Mouse (Mus musculus) lung, postnatal 0 days (tissue): ENCODE measurements around the gene Gm20388. TPM values are rescaled to one million over a fixed set of nuclear protein-coding genes. Genes with fewer than 3 reads are reported as not detected.

Experiments used
- ATAC-seq: fragments of 200-750 bp; cut with Nextera tagmentation; 2 replicates; pipeline ENCODE4 v1.8.0; 2017; ENCODE audit warnings: moderate library complexity
- DNase-seq: peaks from one replicate; pipeline ENCODE4 v3.0.0-alpha.2; 2016; ENCODE audit warnings: low spot score
- H3K27ac ChIP-seq: fragments of 300-500 bp; sonication (generic); 2 replicates; pipeline ENCODE4 v1.5.1; 2014; ENCODE audit warnings: antibody characterized with exemption, mild to moderate bottlenecking, low read length, mixed read lengths
- H3K27me3 ChIP-seq: fragments of 300-500 bp; sonication (generic); replicated peaks from 2 replicates; pipeline ENCODE4 v1.6.1; 2014; ENCODE audit warnings: low read length, mixed read lengths; ENCODE audit not compliant: insufficient read depth
- H3K36me3 ChIP-seq: fragments of 300-500 bp; sonication (generic); 2 replicates; pipeline ENCODE4 v1.6.1; 2014; ENCODE audit warnings: low read length, mixed read lengths; ENCODE audit not compliant: insufficient read depth
- H3K4me1 ChIP-seq: fragments of 300-500 bp; sonication (generic); 2 replicates; pipeline ENCODE4 v1.6.1; 2014; ENCODE audit warnings: antibody characterized with exemption, low read depth, low read length, mixed read lengths; ENCODE audit not compliant: insufficient read depth
- H3K4me2 ChIP-seq: fragments of 300-500 bp; sonication (generic); replicated peaks from 2 replicates; pipeline ENCODE4 v1.6.1; 2014; ENCODE audit warnings: low read depth, mild to moderate bottlenecking, low read length, moderate library complexity, mixed read lengths
- H3K4me3 ChIP-seq: fragments of 300-500 bp; sonication (generic); 2 replicates; pipeline ENCODE4 v1.5.1; 2014; ENCODE audit warnings: low read depth, low read length
- H3K9ac ChIP-seq: fragments of 300-500 bp; sonication (generic); replicated peaks from 2 replicates; pipeline ENCODE4 v1.6.1; 2014; ENCODE audit warnings: low read depth, mild to moderate bottlenecking
- H3K9me3 ChIP-seq: fragments of 300-500 bp; sonication (generic); 2 replicates; pipeline ENCODE4 v1.6.1; 2016; ENCODE audit warnings: low read length, mixed read lengths
- CTCF ChIP-seq: IDR thresholded peaks from 2 replicates; pipeline ENCODE4 v1.5.1; 2016; ENCODE audit warnings: antibody characterized with exemption, mild to moderate bottlenecking
- EP300 ChIP-seq: IDR thresholded peaks from 2 replicates; pipeline ENCODE4 v1.6.1; 2016; ENCODE audit warnings: antibody characterized with exemption, mild to moderate bottlenecking, control low read depth
- WGBS: fragments of 180-500 bp; shearing (Covaris S2); extraction: QIAGEN DNeasy Blood & Tissue Kit; methylation state at CpG from one replicate; pipeline ENCODE4 v1.1.7; 2014; 5-methylcytosine and 5-hydroxymethylcytosine counted together
- polyA plus RNA-seq: library from polyadenylated mRNA; unstranded; fragments of >200 nt; fragmentation: Nextera tagmentation; extraction: Ambion mirVana; gene quantifications from 2 replicates; pipeline ENCODE4 v1.2.1, GENCODE M21; 2015

Gm20388 gene
- polyA plus RNA-seq, 1 experiment from 2014 or later = not detected

DNA sequence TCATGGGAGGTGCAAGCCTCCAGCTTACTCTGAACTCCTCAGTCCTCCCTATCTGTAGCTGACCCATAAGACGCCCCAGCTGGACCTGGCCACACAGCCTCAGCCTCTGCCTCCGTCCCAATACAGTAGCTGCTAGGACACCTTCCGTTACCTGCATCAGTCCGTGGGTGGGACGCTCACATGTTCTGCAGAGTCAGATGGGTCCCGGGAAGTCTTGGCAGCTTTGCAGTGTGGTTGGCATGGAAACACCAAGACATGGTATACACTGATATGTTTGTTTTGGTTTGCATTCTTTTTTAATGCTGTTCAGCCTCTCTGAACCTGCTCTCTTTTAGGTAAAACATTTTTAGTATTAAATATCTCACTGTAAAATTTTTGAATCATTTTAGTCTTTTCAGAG is 3925.7 kb downstream of the Gm20388 start:
- ATAC-seq (no peak), DNase-seq (no peak)
- H3K27me3 ChIP-seq = no peaks in the 10 kb centered on the region
- H3K36me3 ChIP-seq = peaks cover 7% of the 10 kb centered on the region; the same call in 1 of the 2 replicates
- no peaks in the 10 kb centered on the region for H3K4me1 ChIP-seq
- no peak for TF ChIP-seq CTCF
- TF ChIP-seq EP300 = no peak
- H3K9me3 ChIP-seq = no peaks in the 10 kb centered on the region
- H3K4me2 ChIP-seq = no peak overlapping the region
- no peak overlapping the region for H3K9ac ChIP-seq
- H3K4me3 ChIP-seq = no peak overlapping the region
- no peak overlapping the region for H3K27ac ChIP-seq
- WGBS = 83% methylated on average over 6 of the region's 6 CpGs

DNA sequence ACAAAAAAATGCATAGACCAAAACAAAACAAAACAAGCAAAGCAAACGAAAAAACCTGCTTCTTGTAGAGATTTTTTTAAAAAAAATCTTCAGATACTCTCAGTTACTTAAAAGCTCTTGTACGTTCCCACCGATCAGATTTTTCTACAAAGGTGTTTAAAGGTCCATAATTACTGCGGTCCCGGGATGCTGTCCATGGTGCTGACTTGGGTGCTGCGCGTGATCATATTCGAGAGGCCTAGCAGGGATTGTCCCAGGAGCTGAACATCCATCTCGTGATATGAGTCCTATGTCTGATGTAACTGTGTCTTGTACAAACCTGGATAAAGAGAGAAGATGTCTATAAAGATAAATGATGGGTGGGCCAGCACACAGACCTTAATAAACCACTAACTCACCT is 3927.9 kb downstream of the Gm20388 start:
- no peak overlapping the region for H3K27ac ChIP-seq
- WGBS = 60% methylated on average over 9 of the region's 9 CpGs
- H3K4me2 ChIP-seq = no peak overlapping the region
- TF ChIP-seq EP300 (no peak), CTCF (no peak)
- H3K9ac ChIP-seq = no peak overlapping the region
- H3K4me1 ChIP-seq = no peaks in the 10 kb centered on the region
- no peaks in the 10 kb centered on the region for H3K9me3 ChIP-seq
- DNase-seq (no peak), ATAC-seq (no peak)
- H3K4me3 ChIP-seq = no peak overlapping the region
- H3K36me3 ChIP-seq = peaks cover 7% of the 10 kb centered on the region; the same call in 1 of the 2 replicates
- H3K27me3 ChIP-seq = no peaks in the 10 kb centered on the region

DNA sequence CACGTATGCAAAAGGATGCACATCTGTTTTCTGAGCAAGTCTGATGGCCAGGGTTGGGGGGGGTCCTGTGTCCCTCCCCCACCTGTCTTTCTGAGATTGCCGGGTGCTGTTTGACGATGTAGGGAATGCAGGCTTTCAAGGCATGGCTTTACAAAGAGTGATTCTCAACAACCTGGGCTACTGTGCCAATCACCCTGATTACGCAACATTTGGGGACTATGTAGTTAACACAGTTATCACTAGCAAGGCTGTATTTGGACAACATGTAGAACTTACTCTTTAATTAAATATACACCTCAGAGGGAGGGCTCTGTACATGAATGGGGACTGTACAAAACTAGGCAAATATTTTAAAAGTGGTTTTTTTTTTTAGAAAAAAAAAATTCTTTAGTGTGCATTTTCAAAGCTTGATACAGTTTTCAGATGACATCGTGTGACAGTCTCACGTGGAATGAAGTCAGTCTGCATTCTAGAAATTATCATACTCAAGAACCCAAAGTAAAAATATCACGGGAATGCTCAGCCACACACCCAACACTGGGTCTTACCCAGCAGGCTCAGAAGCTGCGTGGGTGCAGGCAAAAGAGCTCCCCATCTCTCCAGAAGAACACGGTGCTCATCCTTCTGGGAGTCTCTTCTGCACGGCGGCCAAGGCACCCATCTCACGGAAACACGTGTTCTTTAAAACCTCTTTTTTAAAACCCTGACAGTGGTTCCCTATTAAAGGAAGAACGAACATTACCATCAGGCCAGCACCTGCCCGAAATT is 3930.1 kb downstream of the Gm20388 start:
- no peak for DNase-seq

DNA sequence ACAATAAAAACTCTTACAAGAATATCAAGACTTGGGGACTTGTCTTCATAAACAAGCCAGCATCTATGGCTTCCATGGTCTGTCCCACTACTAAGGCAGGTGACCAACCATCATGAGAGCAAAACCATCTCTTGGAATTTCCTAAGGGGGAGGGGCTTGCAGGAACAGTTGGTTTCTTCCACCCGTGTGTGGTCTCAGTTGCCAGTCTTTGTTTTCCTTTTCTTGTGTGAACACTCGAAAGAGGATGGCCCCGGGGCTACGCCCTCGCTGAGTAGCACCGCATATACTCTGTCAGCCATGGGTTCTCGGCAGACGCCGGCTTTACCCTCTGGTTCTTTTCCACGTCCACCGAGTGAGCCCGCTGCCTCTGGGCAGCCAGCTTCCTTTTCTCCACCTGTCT is 3931.4 kb downstream of the Gm20388 start:
- Histone ChIP-seq H3K4me1 (no peaks in the 10 kb centered on the region), H3K36me3 (no peaks in the 10 kb centered on the region), H3K9me3 (no peaks in the 10 kb centered on the region), H3K9ac (no peak overlapping the region), H3K4me3 (no peak overlapping the region), H3K4me2 (no peak overlapping the region), H3K27me3 (no peaks in the 10 kb centered on the region), H3K27ac (no peak overlapping the region)
- 89% methylated on average over 12 of the region's 12 CpGs for WGBS
- DNase-seq (no peak), ATAC-seq (no peak)
- TF ChIP-seq EP300 (no peak), CTCF (no peak)

More for the DNA sequence above, 3930.1 kb downstream of the Gm20388 start:
- H3K9ac ChIP-seq = no peak overlapping the region
- H3K36me3 ChIP-seq = no peaks in the 10 kb centered on the region
- no peaks in the 10 kb centered on the region for H3K9me3 ChIP-seq
- no peak overlapping the region for H3K27ac ChIP-seq
- no peak for ATAC-seq
- TF ChIP-seq CTCF (no peak), EP300 (no peak)
- no peaks in the 10 kb centered on the region for H3K4me1 ChIP-seq
- no peak overlapping the region for H3K4me2 ChIP-seq
- WGBS = 88% methylated on average over 15 of the region's 15 CpGs
- no peaks in the 10 kb centered on the region for H3K27me3 ChIP-seq
- H3K4me3 ChIP-seq = no peak overlapping the region

DNA sequence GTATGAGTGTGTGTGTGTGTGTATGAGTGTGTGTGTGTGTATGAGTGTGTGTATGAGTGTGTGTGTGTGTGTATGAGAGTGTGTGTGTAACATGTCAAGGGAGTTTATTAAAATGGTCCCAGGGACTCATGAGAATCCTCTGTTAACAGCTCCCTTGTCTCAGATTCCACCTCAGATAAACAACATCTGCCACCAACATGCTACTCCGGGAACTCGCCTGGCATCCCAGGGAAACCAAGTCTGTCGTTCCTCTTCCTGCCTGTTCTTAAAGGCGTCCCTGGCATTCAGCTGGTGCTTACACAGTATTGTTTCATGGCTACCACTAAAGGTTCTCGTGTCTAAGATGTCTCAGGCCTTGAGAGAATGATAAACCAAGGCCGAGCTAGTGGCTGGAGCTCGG is 3933.7 kb downstream of the Gm20388 start:
- DNase-seq (no peak), ATAC-seq (no peak)
- Histone ChIP-seq H3K27ac (no peak overlapping the region), H3K27me3 (no peaks in the 10 kb centered on the region), H3K4me3 (no peak overlapping the region), H3K9me3 (no peaks in the 10 kb centered on the region), H3K36me3 (no peaks in the 10 kb centered on the region), H3K4me2 (no peak overlapping the region), H3K4me1 (no peaks in the 10 kb centered on the region), H3K9ac (no peak overlapping the region)
- TF ChIP-seq EP300 (no peak), CTCF (no peak)
- WGBS = 71% methylated on average over 7 of the region's 7 CpGs

DNA sequence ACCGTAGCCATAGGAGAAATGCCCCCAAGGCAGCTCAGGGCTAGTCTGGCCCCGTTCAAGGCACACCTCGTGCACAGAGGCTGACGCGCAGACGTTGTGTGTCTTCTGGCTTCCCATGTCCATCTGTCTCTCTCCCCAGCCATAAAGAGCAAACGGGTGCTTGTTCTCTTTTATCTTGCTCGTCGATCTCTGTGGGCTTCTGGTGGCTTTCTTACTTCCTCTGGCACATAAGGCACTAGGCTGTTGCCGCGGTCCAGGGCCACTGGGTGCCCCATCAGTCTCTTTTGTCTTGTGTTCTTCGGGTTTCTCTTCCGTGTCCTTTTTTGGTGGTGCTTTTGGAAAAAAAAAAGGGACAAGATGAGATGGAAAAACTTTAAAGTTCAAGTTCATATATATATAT is 3934.5 kb downstream of the Gm20388 start:
- no peak overlapping the region for H3K27ac ChIP-seq
- H3K9ac ChIP-seq = no peak overlapping the region
- no peaks in the 10 kb centered on the region for H3K4me1 ChIP-seq
- 78% methylated on average over 13 of the region's 13 CpGs for WGBS
- H3K4me2 ChIP-seq = no peak overlapping the region
- ATAC-seq = no peak
- H3K4me3 ChIP-seq = no peak overlapping the region
- no peak for DNase-seq
- TF ChIP-seq EP300 (no peak), CTCF (no peak)
- H3K9me3 ChIP-seq = no peaks in the 10 kb centered on the region
- no peaks in the 10 kb centered on the region for H3K27me3 ChIP-seq
- no peaks in the 10 kb centered on the region for H3K36me3 ChIP-seq
